In genomic region chr9:27176154-27176553, GRCm38 (mm10) we compare ENCODE assay signal across 8 mouse cellular contexts. TPM values are rescaled to one million over a fixed set of nuclear protein-coding genes. Genes with fewer than 3 reads are reported as not detected.
A peak's percentile ranks its signal among the peaks of the same experiment; 100 is the strongest.
DNase-seq lines count a peak whose midpoint lies in the region; ATAC-seq and TF ChIP-seq lines count a peak whose summit lies in the region.

No protein-coding gene starts in this region.

- TF ChIP-seq POLR2A in olfactory bulb, adult 2 months (IDR thresholded peaks at IDR 0.05; ENCODE audit: insufficient read depth, low read depth, low read length): no peak

- H3K36me3 ChIP-seq in heart, embryonic 15.5 days: no peaks in the 10 kb centered on the region
- H3K36me3 ChIP-seq in kidney, embryonic 16.5 days (ENCODE audit: insufficient read depth, low read length): no peaks in the 10 kb centered on the region

- H3K9ac ChIP-seq in heart, embryonic 15.5 days: no peak overlapping the region
- H3K9ac ChIP-seq in kidney, embryonic 16.5 days (replicated peaks; ENCODE audit: low read length): no peak overlapping the region

- no peak overlapping the region for H3K4me2 ChIP-seq in heart, embryonic 15.5 days
- H3K4me2 ChIP-seq in kidney, embryonic 16.5 days (replicated peaks; ENCODE audit: low read depth, low read length): no peak overlapping the region

- peak; percentile 48; the same call in 1 of the 2 replicates for ATAC-seq in heart, embryonic 15.5 days (replicated peaks; ENCODE audit: insufficient number of reproducible peaks, insufficient read depth, low FRiP score, low read depth)
- peak; percentile 80 for ATAC-seq in kidney, embryonic 16.5 days (ENCODE audit: low FRiP score, low TSS enrichment)

- TF ChIP-seq CTCF in olfactory bulb, adult 2 months (IDR thresholded peaks at IDR 0.05; ENCODE audit: insufficient read depth, low read depth, low read length): 0 out of 2 replicates have a peak, but pooled peaks have one; percentile 9

- no peak overlapping the region for H3K27ac ChIP-seq in heart, embryonic 15.5 days
- no peak overlapping the region for H3K27ac ChIP-seq in kidney, embryonic 16.5 days (ENCODE audit: low read length)
- H3K27ac ChIP-seq in olfactory bulb, adult 2 months (ENCODE audit: insufficient read depth, low read depth, low read length): no peak overlapping the region

- no peaks in the 10 kb centered on the region for H3K9me3 ChIP-seq in heart, embryonic 15.5 days (replicated peaks)
- H3K9me3 ChIP-seq in kidney, embryonic 16.5 days (ENCODE audit: low read length): no peaks in the 10 kb centered on the region

- WGBS in heart, embryonic 15.5 days: 0% methylated on average over 2 of the region's 2 CpGs
- 0% methylated on average over 2 of the region's 2 CpGs for WGBS in kidney, embryonic 16.5 days
- WGBS in olfactory bulb, adult 2 months: 32% methylated on average over 2 of the region's 2 CpGs

- H3K4me3 ChIP-seq in heart, embryonic 15.5 days: no peak overlapping the region
- no peak overlapping the region for H3K4me3 ChIP-seq in kidney, embryonic 16.5 days (ENCODE audit: low read length)
- H3K4me3 ChIP-seq in olfactory bulb, adult 2 months (ENCODE audit: insufficient read depth, low read depth, low read length): no peak overlapping the region

- no peaks in the 10 kb centered on the region for H3K4me1 ChIP-seq in heart, embryonic 15.5 days (replicated peaks)
- no peaks in the 10 kb centered on the region for H3K4me1 ChIP-seq in kidney, embryonic 16.5 days (ENCODE audit: insufficient read depth, low read length)
- no peaks in the 10 kb centered on the region for H3K4me1 ChIP-seq in olfactory bulb, adult 2 months (ENCODE audit: control insufficient read depth, insufficient read depth, low read length)

- peak; percentile 80 for DNase-seq in ES-CJ7 (ENCODE audit: low read depth, low spot score)
- peak; percentile 68 for DNase-seq in adrenal gland, postnatal 10 days
- peak; percentile 82 for DNase-seq in embryo, embryonic 9.5 days (ENCODE audit: extremely low spot score)
- peak; percentile 9 to 53 for DNase-seq in lung, adult 18-20 months
- DNase-seq in thymus, postnatal 10 days (ENCODE audit: low spot score in 2 of 2): no peak

- no peaks in the 10 kb centered on the region for H3K27me3 ChIP-seq in heart, embryonic 15.5 days
- no peaks in the 10 kb centered on the region for H3K27me3 ChIP-seq in kidney, embryonic 16.5 days (ENCODE audit: insufficient read depth, low read length)

RNA-seq across cellular contexts. Expression of gene Jam3, which starts 20.9 kb away (rescaled TPM):
- 10 to 100 TPM; 31.2 to 35.0 TPM for total RNA-seq in adrenal gland, postnatal 10 days (2021)
- polyA plus RNA-seq in heart, embryonic 15.5 days (2015; fragmentation: Nextera tagmentation; extraction: Ambion mirVana): 41.9 and 44.6 TPM in 2 replicates
- polyA plus RNA-seq in kidney, embryonic 16.5 days (2015; fragmentation: Nextera tagmentation; extraction: Ambion mirVana): 81.5 TPM in 2 replicates
- polyA plus RNA-seq in olfactory bulb, adult 2 months (2012; ENCODE audit: insufficient read depth, insufficient read length, low replicate concordance, missing spikeins): not detected in 2 replicates

Comparison
In these comparisons a context has a peak if more than half of its experiments do, and no peak if none do; other contexts are left out.
1. DNase-seq: peak in ES-CJ7 (single experiment), adrenal gland, postnatal 10 days (single experiment), embryo, embryonic 9.5 days (single experiment) and lung, adult 18-20 months (2 of 2); none in thymus, postnatal 10 days (0 of 2).
2. RNA of gene Jam3, which starts 20.9 kb away (polyA plus RNA-seq): 81.5 TPM in kidney, embryonic 16.5 days and 41.9 to 44.6 TPM in heart, embryonic 15.5 days; not detected in olfactory bulb, adult 2 months; every median in the first group is over 10 times any median in the second.